Mouse (Mus musculus) lung, postnatal 10 days (tissue): ENCODE data around the gene Afg3l1.
"Not testable (repeated sequence)": the region's sequence is repeated elsewhere in the genome, so short reads cannot be mapped to it uniquely, and the experiment has no call there.

Experiments
- DNase-seq: peaks from one replicate; pipeline ENCODE4 v3.0.0; 2021

The Afg3l1 gene

GRCm38 (mm10) chr8:123472991-123473390 is 4.7 kb upstream of the Afg3l1 start:
- DNase-seq, result not testable (repeated sequence)

DNA sequence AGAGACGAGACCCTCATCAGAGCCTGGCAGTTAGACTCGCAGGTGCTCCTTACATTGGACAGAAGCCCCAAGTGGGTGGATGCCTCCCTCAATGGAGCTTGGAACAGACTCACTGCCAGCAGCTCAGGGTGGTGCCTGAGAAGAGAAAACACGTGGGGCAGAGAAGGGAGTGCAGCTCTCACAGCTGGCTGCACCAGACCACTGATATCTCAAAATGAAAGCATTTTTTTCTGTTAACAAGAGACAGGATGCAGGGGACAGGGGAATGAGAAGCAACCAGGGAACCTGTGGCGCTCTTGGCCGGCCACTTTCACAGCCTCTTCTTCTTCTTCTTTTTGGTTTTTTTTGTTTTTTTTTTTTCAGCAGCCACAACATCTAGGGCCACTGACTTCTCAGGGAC is 3.2 kb upstream of the Afg3l1 start:
- not testable (repeated sequence) for DNase-seq

GRCm38 (mm10) chr8:123476911-123477736 is 579 bp upstream of the Afg3l1 start:
- DNase-seq, result peak; percentile 17

GRCm38 (mm10) chr8:123478456-123479218 is 934 bp downstream of the Afg3l1 start:
- peak; percentile 8 for DNase-seq

GRCm38 (mm10) chr8:123482627-123483026 is 4.9 kb downstream of the Afg3l1 start:
- peak; percentile 22 for DNase-seq

GRCm38 (mm10) chr8:123491280-123492075 is 13.8 kb downstream of the Afg3l1 start:
- DNase-seq, result peak; percentile 43

- no peak for DNase-seq
These were observed 15.2 kb downstream of the Afg3l1 start for GRCm38 (mm10) chr8:123492898-123493297.

GRCm38 (mm10) chr8:123497699-123498098 is 20.0 kb downstream of the Afg3l1 start:
- no peak for DNase-seq

DNA sequence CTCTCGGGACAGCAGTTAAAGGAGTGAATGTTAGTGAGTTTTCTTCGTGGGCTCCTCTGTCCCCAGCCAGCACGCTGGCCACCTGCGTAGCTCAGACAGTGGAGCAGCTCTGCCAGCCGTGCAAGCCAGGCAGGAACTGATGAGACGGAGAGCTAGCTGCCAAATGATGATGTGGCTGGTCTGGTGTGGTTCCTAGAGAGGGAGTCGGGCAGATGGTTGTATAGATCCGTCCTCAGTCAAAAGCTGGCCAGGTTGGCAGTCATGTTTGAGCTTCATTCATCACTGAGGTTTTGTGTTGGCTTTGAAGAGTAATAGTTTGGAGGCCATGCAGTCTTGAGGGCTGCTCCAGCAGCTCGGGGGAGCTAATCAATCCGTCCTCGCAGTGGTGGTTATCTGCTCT is 21.3 kb downstream of the Afg3l1 start:
- DNase-seq, result no peak

DNA sequence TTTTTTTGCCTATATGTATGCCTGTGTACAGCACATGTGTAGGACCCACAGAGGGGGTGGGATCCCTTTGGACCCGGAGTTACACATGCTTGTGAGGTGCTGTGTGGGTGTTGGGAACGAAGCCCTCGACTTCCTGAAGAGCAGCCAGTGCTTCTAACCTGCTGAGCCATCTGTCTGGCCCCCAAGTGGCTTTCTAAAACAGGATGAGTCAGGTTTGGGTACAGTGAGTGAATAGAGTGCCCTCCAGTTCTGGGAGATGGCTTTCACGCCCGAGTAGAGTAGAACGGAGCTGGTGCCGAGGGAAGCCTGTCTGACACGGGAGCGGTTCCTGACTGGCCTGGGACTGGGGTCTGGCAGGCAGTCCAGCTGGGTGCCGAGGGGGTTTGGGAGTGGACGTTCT is 21.9 kb downstream of the Afg3l1 start:
- DNase-seq, result no peak

DNA sequence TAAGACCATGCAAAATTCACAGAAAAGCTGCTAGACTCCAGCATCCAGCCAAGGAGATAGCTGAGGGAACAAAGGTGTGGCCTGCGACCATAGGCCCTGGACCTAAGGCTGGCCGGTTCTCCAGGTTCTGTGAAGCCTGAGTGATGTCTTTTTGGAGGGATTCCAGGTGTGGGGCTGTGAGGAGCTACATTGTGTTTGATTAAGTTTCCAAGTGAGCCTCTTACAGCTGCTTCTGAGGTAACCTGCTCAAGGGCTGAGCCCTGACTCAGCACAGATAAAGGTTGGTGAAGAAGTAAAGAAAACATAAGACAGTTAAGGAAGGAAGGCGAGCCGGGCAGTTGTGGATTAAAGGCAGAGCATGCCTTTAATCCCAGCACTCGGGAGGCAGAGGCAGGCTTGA is 24.5 kb downstream of the Afg3l1 start:
- peak; percentile 17 for DNase-seq

- no peak for DNase-seq
These were observed 26.2 kb downstream of the Afg3l1 start for GRCm38 (mm10) chr8:123503801-123504467.

DNA sequence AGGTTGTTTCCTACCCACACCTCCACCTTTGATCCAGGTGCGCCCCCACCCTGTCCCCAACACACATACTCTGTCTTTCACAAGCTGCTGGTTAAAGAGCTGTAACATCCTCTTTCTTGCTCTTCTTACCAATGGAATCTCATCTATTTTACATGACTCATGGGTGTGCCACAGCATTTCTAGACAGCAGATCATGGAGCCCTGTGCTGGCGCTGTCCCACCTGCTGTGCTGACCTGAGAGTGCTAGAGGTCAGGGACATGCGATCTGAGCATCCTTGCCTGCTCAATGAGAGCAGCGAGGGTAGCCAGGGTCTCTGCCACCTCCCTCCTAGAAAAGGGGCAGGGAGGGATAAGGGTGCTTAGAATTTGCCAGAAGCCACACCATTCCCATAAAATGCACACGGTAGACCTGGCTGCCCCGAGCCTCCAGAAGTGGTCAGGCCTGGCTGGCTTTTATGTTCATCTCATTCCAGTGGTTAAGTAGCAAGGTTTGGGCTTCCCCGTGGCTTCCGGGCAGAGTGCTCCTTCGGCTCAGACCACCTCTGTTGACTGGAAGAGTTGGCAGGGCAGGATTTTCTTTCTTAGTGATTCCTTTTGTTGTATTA is 27.0 kb downstream of the Afg3l1 start:
- no peak for DNase-seq

GRCm38 (mm10) chr8:123505267-123505666 is 27.6 kb downstream of the Afg3l1 start:
- DNase-seq, result no peak

- DNase-seq, result no peak
These were observed 28.0 kb downstream of the Afg3l1 start for GRCm38 (mm10) chr8:123505695-123506094.

DNA sequence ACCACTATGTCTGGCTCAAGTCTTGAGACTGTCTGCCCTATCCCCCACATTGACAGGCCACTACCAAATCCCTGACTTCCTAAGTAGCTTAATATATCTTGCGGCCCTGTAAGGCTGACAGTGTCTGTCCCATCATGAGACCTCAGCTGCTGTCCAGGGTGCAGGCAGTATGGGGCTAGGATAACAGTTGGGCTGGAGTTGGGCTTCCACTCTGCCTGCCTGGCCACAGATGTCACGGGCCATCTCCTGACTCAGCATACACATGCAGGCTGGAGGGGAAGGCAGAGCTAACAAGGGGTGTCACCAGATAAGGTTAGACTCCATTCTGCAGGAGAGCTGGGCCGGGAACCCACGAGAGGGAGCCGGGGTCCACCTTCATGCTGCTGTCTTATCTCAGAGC is 29.4 kb downstream of the Afg3l1 start:
- no peak for DNase-seq

- DNase-seq, result no peak
These were observed 33.1 kb downstream of the Afg3l1 start for GRCm38 (mm10) chr8:123510819-123511218.

DNA sequence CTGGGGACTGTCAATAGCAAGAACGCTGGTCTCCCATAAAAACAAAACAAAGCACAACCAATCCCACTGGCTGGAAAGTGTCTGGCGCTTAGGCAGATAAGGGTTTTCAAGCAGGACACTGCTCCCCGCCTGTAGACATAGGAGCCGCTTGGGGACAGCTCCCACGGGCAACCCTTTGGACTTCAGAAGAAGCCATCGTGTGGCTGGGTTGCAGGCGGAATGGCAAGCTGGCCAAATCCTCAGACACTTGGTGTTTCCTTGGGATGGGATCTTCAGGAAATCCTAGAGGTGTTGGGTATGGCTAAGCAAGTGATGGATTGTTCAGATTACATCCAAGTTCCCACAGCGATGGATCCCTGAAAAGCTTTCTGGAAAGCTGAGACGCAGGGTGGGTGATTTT is 36.4 kb downstream of the Afg3l1 start:
- no peak for DNase-seq

DNA sequence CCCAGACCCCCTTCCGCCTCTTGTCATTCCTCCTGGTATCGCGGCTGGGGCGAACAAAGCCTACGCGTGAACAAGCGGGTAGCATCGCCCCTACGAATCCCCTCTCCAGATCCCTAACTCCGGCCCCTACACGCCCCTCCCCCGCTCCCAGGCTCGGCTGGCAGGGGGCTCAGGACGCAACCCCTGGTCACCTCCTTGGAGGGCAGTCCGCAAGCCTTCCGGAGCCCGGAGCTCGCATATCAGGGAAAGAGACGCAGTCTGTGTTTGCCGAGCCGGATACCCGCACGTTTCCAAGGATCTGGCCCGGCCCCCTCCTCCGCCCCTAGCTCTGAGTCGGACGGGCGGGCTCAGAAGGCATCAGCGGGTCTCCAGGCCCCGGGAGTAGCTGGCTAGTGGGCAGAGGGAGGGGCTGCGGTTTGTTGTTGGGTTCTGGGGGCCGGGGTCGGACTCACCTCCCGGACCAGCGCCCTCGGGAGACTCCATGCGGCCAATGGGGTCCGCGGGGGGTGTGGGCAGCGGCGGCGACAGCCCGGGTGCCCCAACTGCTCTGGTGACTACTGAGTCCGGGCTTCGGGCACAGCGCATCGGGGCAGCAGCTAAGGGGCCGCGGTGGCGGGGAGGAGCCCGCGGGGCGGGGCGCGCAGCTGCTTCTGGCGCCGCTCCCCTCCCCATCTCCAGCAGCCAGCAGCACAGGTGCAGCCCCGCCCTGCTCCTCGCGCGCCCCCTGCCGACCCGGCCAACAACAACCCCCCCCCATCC is 37.3 kb downstream of the Afg3l1 start, which contains the start of gene Dbndd1:
Gene Dbndd1, minus strand, starts transcription at position 683 of the 759 bp plus-strand sequence.
- peak; percentile 46 for DNase-seq

DNA sequence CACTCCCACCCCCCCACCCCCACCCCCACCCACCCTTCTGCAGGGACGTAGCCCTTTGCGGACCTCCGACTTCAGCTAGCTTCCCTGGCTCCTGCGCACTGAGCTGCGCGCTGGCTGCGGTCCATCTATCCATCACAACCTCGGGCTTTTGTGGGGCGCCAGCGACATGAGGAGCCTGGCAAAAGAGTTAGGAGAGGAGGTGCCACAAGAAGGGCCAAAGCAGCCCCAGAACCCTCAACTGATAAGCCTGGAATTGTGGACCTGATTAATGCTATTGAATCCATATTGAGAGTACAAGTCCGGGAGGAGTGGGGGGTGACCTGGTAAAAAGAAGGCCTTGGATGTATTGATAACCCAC is 37.8 kb downstream of the Afg3l1 start:
- DNase-seq, result no peak

DNA sequence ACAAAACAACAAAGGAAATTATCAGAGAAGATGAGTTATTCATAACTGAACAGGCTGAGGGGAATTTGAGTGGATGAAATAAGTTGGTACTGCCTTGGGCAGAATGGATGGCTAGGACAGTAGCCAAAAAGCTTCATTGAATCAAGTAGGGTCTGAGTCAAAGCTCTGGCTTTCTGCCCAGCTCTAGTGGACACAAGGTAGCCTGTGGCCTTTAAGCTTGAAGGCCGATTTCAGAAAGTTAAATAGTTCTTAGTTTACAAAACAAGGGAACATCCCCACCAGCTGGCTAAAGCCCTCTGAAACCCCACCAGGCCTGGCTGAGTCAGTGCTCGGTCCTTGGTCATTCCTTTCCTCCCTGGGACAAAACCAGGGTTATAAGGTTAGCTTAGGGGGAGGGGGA is 38.9 kb downstream of the Afg3l1 start:
- DNase-seq, result no peak

GRCm38 (mm10) chr8:123518172-123518571 is 40.5 kb downstream of the Afg3l1 start:
- no peak for DNase-seq
